Mouse (Mus musculus) limb, embryonic 14.5 days (tissue): Measurements from ENCODE around the gene Srpk2. TPM values are rescaled to one million over a fixed set of nuclear protein-coding genes. Genes with fewer than 3 reads are reported as not detected.
"Not testable (repeated sequence)": the region's sequence is repeated elsewhere in the genome, so short reads cannot be mapped to it uniquely, and the experiment has no call there.

Experiments used
- ATAC-seq: fragments of 200-750 bp; cut with Nextera tagmentation; 2 replicates; pipeline ENCODE4 v1.8.0; 2017; ENCODE audit warnings: low read depth, moderate number of reproducible peaks, moderate TSS enrichment; ENCODE audit not compliant: low FRiP score
- DNase-seq: peaks from one replicate; pipeline ENCODE4 v3.0.0-alpha.2; 2015; ENCODE audit warnings: low spot score
- H3K27ac ChIP-seq: fragments of 300-500 bp; sonication (generic); replicated peaks from 2 replicates; pipeline ENCODE4 v1.5.1; 2014; ENCODE audit warnings: low read depth, mild to moderate bottlenecking, low read length, moderate library complexity, mixed read lengths
- H3K27me3 ChIP-seq: fragments of 300-500 bp; sonication (generic); 2 replicates; pipeline ENCODE4 v1.6.1; 2014; ENCODE audit warnings: low read length, mixed read lengths; ENCODE audit not compliant: control insufficient read depth, insufficient read depth
- H3K36me3 ChIP-seq: fragments of 300-500 bp; sonication (generic); 2 replicates; pipeline ENCODE4 v1.6.1; 2014; ENCODE audit warnings: mild to moderate bottlenecking, low read length, moderate library complexity, mixed read lengths; ENCODE audit not compliant: control insufficient read depth, insufficient read depth
- H3K4me1 ChIP-seq: fragments of 300-500 bp; sonication (generic); 2 replicates; pipeline ENCODE4 v1.6.1; 2014; ENCODE audit warnings: antibody characterized with exemption, low read length, mixed read lengths; ENCODE audit not compliant: control insufficient read depth, insufficient read depth
- H3K4me2 ChIP-seq: fragments of 300-500 bp; sonication (generic); replicated peaks from 2 replicates; pipeline ENCODE4 v1.6.1; 2014; ENCODE audit warnings: low read depth, mild to moderate bottlenecking, low read length, moderate library complexity; ENCODE audit not compliant: severe bottlenecking
- H3K4me3 ChIP-seq: fragments of 300-500 bp; sonication (generic); replicated peaks from 2 replicates; pipeline ENCODE4 v1.5.1; 2014; ENCODE audit warnings: low read length
- H3K9ac ChIP-seq: fragments of 300-500 bp; sonication (generic); 2 replicates; pipeline ENCODE4 v1.6.1; 2014; ENCODE audit warnings: mild to moderate bottlenecking, low read depth, low read length, moderate library complexity; ENCODE audit not compliant: severe bottlenecking
- H3K9me3 ChIP-seq: fragments of 300-500 bp; sonication (generic); 2 replicates; pipeline ENCODE4 v1.6.1; 2016; ENCODE audit warnings: low read length; ENCODE audit not compliant: control insufficient read depth
- POLR2A ChIP-seq: fragments of 200-500 bp; IDR thresholded peaks from 2 replicates; pipeline ENCODE4 v1.8.0; 2012; ENCODE audit warnings: inconsistent platforms, mild to moderate bottlenecking, moderate library complexity, borderline replicate concordance; ENCODE audit not compliant: insufficient read depth, insufficient read length; ENCODE audit errors: extremely low read depth
- WGBS: fragments of 180-500 bp; shearing (Covaris S2); extraction: QIAGEN DNeasy Blood & Tissue Kit; methylation state at CpG from one replicate; pipeline ENCODE4 v1.1.7; 2014; 5-methylcytosine and 5-hydroxymethylcytosine counted together
- polyA plus RNA-seq, 2 experiments: library from polyadenylated mRNA; depleted of rRNA in 1 of 2; stranded (reverse) in 1 of 2; unstranded in 1 of 2; fragments of >200 nt; fragmentation: Nextera tagmentation in 1 of 2; extraction: Ambion mirVana in 1 of 2; gene quantifications; 2 replicates each; pipeline versions ENCODE4 v1.2.1 to v1.2.3; 2012 to 2014

The Srpk2 gene
- polyA plus RNA-seq, 2 experiments: 44.1 to 60.8 TPM

- no peak overlapping the region for H3K9ac ChIP-seq
- TF ChIP-seq POLR2A: no peak
- H3K27ac ChIP-seq: no peak overlapping the region
- no peak for ATAC-seq
- peaks cover 3% of the 10 kb centered on the region; the same call in 1 of the 2 replicates for H3K4me1 ChIP-seq
- no peak for DNase-seq
- no peaks in the 10 kb centered on the region for H3K9me3 ChIP-seq
- H3K36me3 ChIP-seq: peaks cover 1% of the 10 kb centered on the region; the same call in 1 of the 2 replicates
- H3K4me2 ChIP-seq: no peak overlapping the region
- 92% methylated on average over 5 of the region's 5 CpGs for WGBS
- no peaks in the 10 kb centered on the region for H3K27me3 ChIP-seq
- H3K4me3 ChIP-seq: no peak overlapping the region
Observed at GRCm38 (mm10) chr5:23596326-23596965, 88.0 kb downstream of the Srpk2 start.

DNA sequence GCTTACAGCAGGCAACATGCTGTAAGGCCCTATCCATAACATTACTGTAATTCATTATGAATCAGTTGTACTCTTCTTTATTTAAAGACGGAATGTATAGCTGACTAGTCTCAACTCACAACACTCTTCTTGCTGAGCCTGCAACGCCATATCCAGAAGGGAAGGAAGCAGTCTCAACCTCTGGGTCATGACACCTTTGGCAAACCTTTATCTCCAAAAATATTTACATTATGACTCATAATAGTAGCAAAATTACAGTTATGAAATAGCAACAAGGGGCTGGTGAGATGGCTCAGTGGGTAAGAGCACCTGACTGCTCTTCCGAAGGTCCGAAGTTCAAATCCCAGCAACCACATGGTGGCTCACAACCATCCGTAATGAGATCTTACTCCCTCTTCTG, 94.1 kb downstream of the Srpk2 start:
- not testable (repeated sequence) for H3K4me3 ChIP-seq, H3K4me2 ChIP-seq, H3K4me1 ChIP-seq, H3K9ac ChIP-seq, H3K9me3 ChIP-seq, H3K27me3 ChIP-seq, ATAC-seq, H3K27ac ChIP-seq, H3K36me3 ChIP-seq, DNase-seq
- WGBS: 95% methylated on average over 4 of the region's 5 CpGs

- no peak overlapping the region for H3K9ac ChIP-seq
- WGBS: 57% methylated on average over 2 of the region's 2 CpGs
Observed at GRCm38 (mm10) chr5:23587614-23588013, 96.8 kb downstream of the Srpk2 start.

DNA sequence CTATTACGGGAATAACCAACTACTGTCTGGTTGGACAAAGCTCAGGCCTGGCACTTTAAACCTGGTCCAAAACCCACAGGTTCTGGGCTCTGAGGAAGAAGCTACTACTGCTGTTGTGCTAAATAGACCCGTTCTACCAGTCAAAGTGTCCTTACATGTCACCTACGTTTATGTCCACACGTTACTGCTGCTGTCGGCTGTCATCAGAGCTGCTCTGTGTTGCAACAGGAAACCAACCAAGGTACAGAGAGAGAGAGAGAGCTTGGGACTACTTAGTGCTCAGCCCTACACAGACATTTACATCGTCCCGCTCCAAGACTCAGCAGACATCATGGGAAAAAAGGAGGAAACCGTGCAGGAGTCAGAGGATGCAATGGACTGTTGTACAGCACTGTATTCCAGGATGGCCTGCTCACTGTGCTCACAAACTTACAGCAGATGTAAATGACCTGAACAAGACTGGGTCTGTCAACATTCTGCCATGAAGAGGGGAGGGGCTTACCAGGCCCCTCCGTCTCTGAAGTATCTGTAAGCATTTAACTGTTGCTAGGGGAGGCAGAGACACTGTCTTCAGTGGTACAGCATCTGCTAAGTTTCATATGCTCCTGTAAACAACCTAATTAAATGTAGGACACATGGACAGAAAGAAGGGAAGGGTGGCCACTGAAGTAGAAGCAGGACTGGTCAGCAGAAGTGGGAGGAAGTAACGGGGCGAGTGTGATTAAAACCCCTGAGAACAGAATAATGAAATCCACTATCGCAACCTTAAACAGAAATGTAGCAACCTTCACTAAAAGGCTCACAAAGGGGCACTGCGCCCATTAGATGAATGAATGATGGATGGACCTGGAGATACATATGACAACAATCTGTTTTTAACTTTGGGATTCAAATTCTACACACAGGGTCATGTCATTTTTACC, 97.6 kb downstream of the Srpk2 start:
- Histone ChIP-seq H3K27me3 (no peaks in the 10 kb centered on the region), H3K9me3 (no peaks in the 10 kb centered on the region), H3K4me1 (peaks cover 5% of the 10 kb centered on the region), H3K27ac (no peak overlapping the region), H3K9ac (no peak overlapping the region), H3K4me2 (no peak overlapping the region), H3K4me3 (no peak overlapping the region), H3K36me3 (no peaks in the 10 kb centered on the region)
- ATAC-seq (no peak), DNase-seq (no peak)
- no peak for TF ChIP-seq POLR2A
- 77% methylated on average over 13 of the region's 13 CpGs for WGBS

More at GRCm38 (mm10) chr5:23587614-23588013, 96.8 kb downstream of the Srpk2 start:
- ATAC-seq: no peak
- H3K27me3 ChIP-seq: no peaks in the 10 kb centered on the region
- no peaks in the 10 kb centered on the region for H3K9me3 ChIP-seq
- no peak overlapping the region for H3K27ac ChIP-seq
- H3K4me1 ChIP-seq: peaks cover 5% of the 10 kb centered on the region
- no peak overlapping the region for H3K4me3 ChIP-seq
- no peak overlapping the region for H3K4me2 ChIP-seq
- no peaks in the 10 kb centered on the region for H3K36me3 ChIP-seq
- DNase-seq: no peak
- no peak for TF ChIP-seq POLR2A

- no peak overlapping the region for H3K4me2 ChIP-seq
- no peak overlapping the region for H3K27ac ChIP-seq
- H3K36me3 ChIP-seq: no peaks in the 10 kb centered on the region
- no peak for TF ChIP-seq POLR2A
- H3K9me3 ChIP-seq: no peaks in the 10 kb centered on the region
- 94% methylated on average over 2 of the region's 2 CpGs for WGBS
- H3K4me1 ChIP-seq: no peaks in the 10 kb centered on the region
- DNase-seq (no peak), ATAC-seq (no peak)
- H3K27me3 ChIP-seq: no peaks in the 10 kb centered on the region
- no peak overlapping the region for H3K9ac ChIP-seq
- no peak overlapping the region for H3K4me3 ChIP-seq
Observed at GRCm38 (mm10) chr5:23581484-23582060, 102.8 kb downstream of the Srpk2 start.
